Mouse (Mus musculus): ENCODE measurements at regions not wholly inside any gene's neighbourhood (a gene's known extent, or its start where the extent isn't known, plus 50 kb on each side); places are given as distances from the start of the nearest gene placed in this dataset.
A peak's percentile ranks its signal among the peaks of the same experiment; 100 is the strongest.

DNA sequence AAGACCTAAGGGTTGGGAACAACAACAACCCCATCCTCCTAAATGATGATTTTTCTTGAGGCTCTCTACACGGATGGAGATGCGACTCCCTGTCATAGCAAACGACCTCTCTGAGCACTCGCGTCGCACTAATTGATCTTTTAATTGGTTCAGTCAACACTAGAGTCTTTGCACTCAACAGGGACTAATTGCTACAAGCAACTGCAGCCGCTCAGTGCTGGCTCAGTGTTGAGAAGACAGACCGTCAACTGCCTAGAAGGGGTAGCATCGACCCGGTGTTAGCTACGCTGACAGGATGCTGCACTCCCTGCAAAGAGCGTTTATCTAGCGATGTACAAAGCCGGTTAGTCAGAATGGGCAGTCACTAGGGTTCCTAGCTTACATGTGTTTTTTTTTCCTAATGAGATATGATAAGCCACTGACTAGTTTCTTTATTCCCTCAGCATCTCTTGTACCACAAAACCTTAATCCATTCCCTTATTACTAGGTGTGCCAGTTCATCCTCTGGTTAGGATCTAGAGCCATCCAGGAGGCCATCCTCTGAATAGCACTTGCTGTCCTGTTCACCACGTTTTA, 314.7 kb upstream of the Runx1 start:
- 61% methylated on average over 15 of the region's 15 CpGs for WGBS (ENCODE audit: insufficient replicate concordance)
- Histone ChIP-seq H3K4me2 (no peak overlapping the region), H3K27ac (no peak overlapping the region), H3K9ac (no peak overlapping the region), H3K4me1 (peaks cover 20% of the 10 kb centered on the region), H3K36me3 (no peaks in the 10 kb centered on the region), H3K27me3 (replicated peaks) (peaks cover 30% of the 10 kb centered on the region), H3K9me3 (replicated peaks) (no peaks in the 10 kb centered on the region), H3K4me3 (no peak overlapping the region)
- no peak for ATAC-seq

DNA sequence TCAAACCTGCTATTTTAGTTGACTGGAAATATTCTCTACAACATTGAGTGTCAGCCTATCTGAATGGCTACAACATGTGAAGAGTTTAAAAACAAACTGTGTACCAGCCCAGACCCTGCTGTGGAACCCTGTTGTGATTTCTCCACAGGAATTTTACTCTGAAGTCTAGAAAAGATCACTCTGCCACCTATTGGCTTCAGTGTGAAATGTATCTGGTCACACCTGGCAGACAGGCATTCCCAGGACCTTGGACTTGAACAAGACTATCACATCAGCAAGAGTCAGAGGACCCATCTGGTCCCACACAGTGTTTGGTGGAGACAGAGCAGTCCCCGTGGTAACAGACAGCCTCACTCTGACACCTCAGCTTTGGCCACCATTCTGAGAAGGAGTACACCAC, 311.3 kb upstream of the Runx1 start:
- no peaks in the 10 kb centered on the region for H3K36me3 ChIP-seq
- no peaks in the 10 kb centered on the region for H3K9me3 ChIP-seq (replicated peaks)
- ATAC-seq, result 0 out of 2 replicates have a peak, but pooled peaks have one; percentile 33
- peaks cover 16% of the 10 kb centered on the region for H3K4me1 ChIP-seq
- peaks cover 20% of the 10 kb centered on the region for H3K27me3 ChIP-seq (replicated peaks)
- H3K9ac ChIP-seq, result no peak overlapping the region
- no peak overlapping the region for H3K27ac ChIP-seq
- H3K4me2 ChIP-seq, result no peak overlapping the region
- H3K4me3 ChIP-seq, result no peak overlapping the region
- 45% methylated on average over 1 of the region's 1 CpGs for WGBS (ENCODE audit: insufficient replicate concordance)

DNA sequence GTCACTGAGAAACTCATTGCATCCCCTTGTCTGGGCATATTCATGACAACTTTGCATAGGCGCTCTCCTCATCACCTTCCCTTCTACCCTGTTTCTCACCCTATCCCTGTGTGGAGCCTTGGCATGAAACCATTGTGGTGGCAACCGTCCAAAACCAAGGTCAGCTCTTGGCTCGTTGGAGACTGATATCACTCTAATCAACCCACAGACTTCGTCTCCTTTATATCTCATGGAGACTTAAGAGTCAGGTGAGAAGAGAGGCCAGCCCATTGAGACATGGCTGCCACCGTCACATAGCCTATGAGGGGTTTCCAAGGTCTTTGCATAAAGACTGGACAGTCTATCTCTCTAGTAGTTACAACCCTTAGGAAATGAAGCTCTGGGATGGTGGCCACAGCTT, 305.5 kb upstream of the Runx1 start:
- no peak overlapping the region for H3K4me2 ChIP-seq

DNA sequence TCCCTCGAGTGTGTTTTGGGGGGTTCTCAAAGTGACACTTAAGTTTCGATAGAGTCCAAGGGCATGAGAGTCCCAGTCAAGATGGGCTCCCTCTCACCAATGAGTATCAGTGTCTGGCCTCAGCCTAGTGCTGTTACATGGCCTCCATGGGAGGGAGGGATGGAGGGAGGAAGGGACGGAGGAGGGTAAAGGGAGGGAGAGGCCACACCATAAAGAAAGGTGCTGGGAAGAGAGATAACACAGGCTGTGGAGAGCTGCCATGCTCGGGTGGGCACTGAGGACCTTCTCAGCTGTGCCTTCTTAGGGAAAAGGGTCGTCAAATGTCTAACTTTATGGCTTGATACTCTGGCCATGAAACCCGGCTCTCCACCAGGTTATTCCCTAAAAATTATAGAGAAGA, 304.7 kb upstream of the Runx1 start:
- Histone ChIP-seq H3K36me3 (no peaks in the 10 kb centered on the region), H3K4me2 (peak overlapping the region; percentile 58), H3K27ac (peak overlapping the region; percentile 94), H3K4me1 (peaks cover 78% of the 10 kb centered on the region), H3K27me3 (replicated peaks) (no peaks in the 10 kb centered on the region), H3K9me3 (replicated peaks) (no peaks in the 10 kb centered on the region), H3K4me3 (no peak overlapping the region), H3K9ac (peak overlapping the region; percentile 65)
- peak; percentile 70 for ATAC-seq
- WGBS (ENCODE audit: insufficient replicate concordance), result 39% methylated on average over 6 of the region's 6 CpGs

More for the DNA sequence above, 305.5 kb upstream of the Runx1 start:
- H3K27ac ChIP-seq, result peak overlapping the region; percentile 94
- peaks cover 73% of the 10 kb centered on the region for H3K4me1 ChIP-seq
- ATAC-seq, result no peak
- H3K9ac ChIP-seq, result 0 out of 2 replicates have a peak overlapping the region, but pooled peaks have one; percentile 65
- no peaks in the 10 kb centered on the region for H3K9me3 ChIP-seq (replicated peaks)
- no peak overlapping the region for H3K4me3 ChIP-seq
- H3K36me3 ChIP-seq, result no peaks in the 10 kb centered on the region
- H3K27me3 ChIP-seq (replicated peaks), result no peaks in the 10 kb centered on the region
- WGBS (ENCODE audit: insufficient replicate concordance), result 48% methylated on average over 5 of the region's 5 CpGs

DNA sequence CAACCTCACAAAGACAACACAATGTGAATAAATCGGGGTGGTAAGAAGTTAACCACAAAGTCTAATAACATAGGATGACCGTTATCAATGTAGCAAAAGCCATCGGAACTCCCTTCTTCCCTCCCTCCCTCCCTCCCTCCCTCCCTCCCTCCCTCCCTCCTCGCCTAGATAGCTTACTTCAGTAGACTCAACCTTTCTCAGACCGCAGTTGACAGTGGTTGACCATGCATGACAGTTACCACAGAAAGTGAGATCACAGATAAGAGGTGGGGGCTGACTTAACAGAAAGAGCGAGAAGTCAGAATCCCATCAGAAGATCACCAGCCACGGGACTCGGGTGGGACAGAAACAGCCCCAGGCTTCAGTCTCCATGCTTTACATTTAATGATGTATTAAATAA, 297.8 kb upstream of the Runx1 start:
- H3K36me3 ChIP-seq, result no peaks in the 10 kb centered on the region
- peaks cover 58% of the 10 kb centered on the region for H3K4me1 ChIP-seq
- H3K9ac ChIP-seq, result no peak overlapping the region
- no peak overlapping the region for H3K4me3 ChIP-seq
- 18% methylated on average over 7 of the region's 8 CpGs for WGBS (ENCODE audit: insufficient replicate concordance)
- peak; percentile 56 for ATAC-seq
- H3K9me3 ChIP-seq (replicated peaks), result no peaks in the 10 kb centered on the region
- peak overlapping the region; percentile 55; the same call in 1 of the 2 replicates for H3K27ac ChIP-seq
- 0 out of 2 replicates have a peak overlapping the region, but pooled peaks have one; percentile 19 for H3K4me2 ChIP-seq
- H3K27me3 ChIP-seq (replicated peaks), result peaks cover 30% of the 10 kb centered on the region

DNA sequence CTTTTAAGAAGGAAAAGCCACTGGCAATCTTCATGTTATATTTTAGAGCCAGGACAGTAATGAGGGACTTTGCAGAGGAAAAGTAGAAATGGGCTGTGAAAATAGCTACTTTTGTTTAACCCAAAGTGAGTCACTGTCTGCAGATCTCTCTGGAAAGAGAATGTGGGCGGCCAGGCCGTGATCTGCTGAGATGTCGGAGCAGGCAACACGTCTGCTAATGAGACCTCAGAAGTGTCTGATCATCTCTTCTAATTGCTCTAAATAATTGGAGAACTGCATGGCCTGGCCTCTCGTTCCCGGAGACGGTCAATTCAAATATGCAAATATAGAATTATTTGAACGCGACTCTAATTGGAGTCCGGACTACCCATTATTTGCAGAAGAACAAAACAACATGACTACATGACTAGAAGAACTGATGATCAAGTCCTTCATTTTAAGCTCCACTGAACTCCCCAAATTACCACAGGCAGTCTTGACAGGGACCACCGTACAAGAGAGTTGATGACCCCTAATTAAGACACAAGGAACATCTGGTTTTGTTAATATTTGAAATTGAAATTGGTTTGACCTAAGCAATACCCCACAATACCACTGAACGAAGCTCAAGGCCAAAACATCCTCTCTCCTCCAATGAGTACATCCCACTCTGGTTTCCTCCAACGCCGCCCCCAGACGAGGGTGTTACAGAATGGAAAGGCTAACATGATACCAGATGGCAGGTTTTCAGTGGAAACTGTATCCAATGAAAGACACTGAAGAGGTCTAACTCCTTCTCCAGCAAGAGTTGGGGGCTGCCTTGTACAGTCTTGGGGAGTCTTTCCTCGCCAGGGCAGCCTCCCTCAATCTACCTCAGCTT, 290.4 kb upstream of the Runx1 start:
- H3K9ac ChIP-seq, result no peak overlapping the region
- WGBS (ENCODE audit: insufficient replicate concordance), result 78% methylated on average over 16 of the region's 16 CpGs
- H3K27ac ChIP-seq, result no peak overlapping the region
- H3K27me3 ChIP-seq (replicated peaks), result peaks cover 61% of the 10 kb centered on the region
- no peaks in the 10 kb centered on the region for H3K4me1 ChIP-seq
- H3K36me3 ChIP-seq, result no peaks in the 10 kb centered on the region
- H3K4me2 ChIP-seq, result no peak overlapping the region
- no peak overlapping the region for H3K4me3 ChIP-seq
- no peak for ATAC-seq
- no peaks in the 10 kb centered on the region for H3K9me3 ChIP-seq (replicated peaks)

DNA sequence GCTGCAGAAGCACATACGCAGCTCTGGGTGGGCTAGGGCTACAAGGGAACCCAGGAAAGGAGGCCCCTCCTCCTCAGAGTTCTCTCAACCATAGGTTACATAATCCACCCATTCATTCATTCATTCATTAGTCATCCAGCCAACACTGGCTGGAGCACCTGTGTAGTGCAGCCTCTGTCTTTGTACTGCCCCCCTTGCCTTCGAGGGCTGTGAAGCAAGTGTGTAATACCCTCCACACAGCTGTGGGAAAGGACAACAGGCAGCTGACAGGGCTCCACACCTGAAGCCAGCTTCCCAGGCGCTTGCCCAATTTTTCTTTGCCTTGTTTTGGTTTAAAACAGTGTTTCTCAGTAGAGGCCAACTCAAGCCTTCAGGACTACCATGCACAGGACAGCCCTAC, 285.0 kb upstream of the Runx1 start:
- peaks cover 10% of the 10 kb centered on the region for H3K4me1 ChIP-seq
- no peak for ATAC-seq
- peaks cover 4% of the 10 kb centered on the region; the same call in 1 of the 2 replicates for H3K9me3 ChIP-seq (replicated peaks)
- no peak overlapping the region for H3K4me3 ChIP-seq
- no peak overlapping the region for H3K4me2 ChIP-seq
- WGBS (ENCODE audit: insufficient replicate concordance), result 65% methylated on average over 3 of the region's 3 CpGs
- peaks cover 48% of the 10 kb centered on the region for H3K27me3 ChIP-seq (replicated peaks)
- H3K27ac ChIP-seq, result no peak overlapping the region
- H3K36me3 ChIP-seq, result no peaks in the 10 kb centered on the region
- H3K9ac ChIP-seq, result no peak overlapping the region

DNA sequence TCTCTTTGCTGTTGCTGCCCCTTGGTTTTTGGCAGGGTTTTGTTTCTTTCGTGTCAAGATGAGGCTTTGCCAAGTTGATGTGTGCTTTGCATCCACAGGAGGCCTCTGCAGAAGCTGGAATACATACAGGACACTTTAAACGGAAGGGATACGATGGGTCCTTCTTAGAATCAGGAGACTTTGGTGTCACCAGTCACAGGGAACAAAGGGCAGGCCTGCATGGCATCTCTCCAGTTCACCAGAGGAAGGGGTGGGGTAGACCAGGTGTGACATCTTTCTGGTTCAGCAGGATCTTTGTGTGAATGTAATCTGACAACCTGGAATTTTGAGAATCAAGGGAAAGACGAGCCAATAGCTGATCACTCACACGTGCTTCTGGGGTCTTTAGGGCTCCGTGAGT, 284.5 kb upstream of the Runx1 start:
- Histone ChIP-seq H3K4me2 (no peak overlapping the region), H3K36me3 (no peaks in the 10 kb centered on the region), H3K9me3 (replicated peaks) (peaks cover 4% of the 10 kb centered on the region; the same call in 1 of the 2 replicates), H3K4me3 (no peak overlapping the region), H3K27me3 (replicated peaks) (peaks cover 48% of the 10 kb centered on the region), H3K4me1 (peaks cover 10% of the 10 kb centered on the region), H3K27ac (no peak overlapping the region), H3K9ac (no peak overlapping the region)
- WGBS (ENCODE audit: insufficient replicate concordance), result 72% methylated on average over 6 of the region's 6 CpGs
- ATAC-seq, result no peak

DNA sequence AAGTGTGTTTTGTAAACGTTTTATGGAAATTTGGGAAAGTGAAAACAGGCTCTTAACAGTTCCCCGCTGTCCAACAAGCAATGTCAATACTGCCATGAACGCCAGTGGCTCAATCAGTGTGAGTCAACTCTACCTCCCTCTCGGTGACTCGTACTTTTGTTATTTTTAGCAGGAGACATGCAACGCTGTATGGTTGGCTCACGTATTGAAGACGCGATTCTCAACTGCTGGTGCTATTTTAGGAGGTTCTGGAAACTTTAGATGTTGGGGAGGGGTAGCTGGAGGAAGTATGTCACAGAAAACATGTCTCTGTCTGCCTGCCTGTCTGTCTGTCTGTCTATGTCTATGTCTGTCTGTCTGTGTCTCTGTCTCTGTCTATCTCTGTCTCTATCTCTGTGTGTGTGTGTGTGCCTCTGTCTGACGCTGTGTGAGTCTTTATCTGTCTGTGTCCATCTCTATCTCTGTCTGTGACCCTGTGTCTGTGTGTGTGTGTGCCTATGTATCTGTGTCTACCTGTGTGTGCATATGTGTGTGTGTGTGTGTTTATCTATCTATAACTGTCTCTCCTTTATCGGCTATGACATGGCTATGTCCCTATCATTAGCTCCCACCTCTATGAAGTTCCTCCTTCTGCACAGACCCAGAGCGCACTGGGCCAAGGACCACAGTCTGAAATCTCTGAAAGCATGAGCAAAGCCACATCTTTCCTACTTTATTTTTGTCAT, 283.9 kb upstream of the Runx1 start:
- WGBS (ENCODE audit: insufficient replicate concordance), result 38% methylated on average over 12 of the region's 12 CpGs
- peak; percentile 61; the same call in 1 of the 2 replicates for ATAC-seq
- Histone ChIP-seq H3K4me3 (no peak overlapping the region), H3K4me1 (peaks cover 10% of the 10 kb centered on the region), H3K27ac (no peak overlapping the region), H3K9me3 (replicated peaks) (peaks cover 4% of the 10 kb centered on the region; the same call in 1 of the 2 replicates), H3K9ac (no peak overlapping the region), H3K4me2 (no peak overlapping the region), H3K36me3 (no peaks in the 10 kb centered on the region), H3K27me3 (replicated peaks) (peaks cover 47% of the 10 kb centered on the region)

DNA sequence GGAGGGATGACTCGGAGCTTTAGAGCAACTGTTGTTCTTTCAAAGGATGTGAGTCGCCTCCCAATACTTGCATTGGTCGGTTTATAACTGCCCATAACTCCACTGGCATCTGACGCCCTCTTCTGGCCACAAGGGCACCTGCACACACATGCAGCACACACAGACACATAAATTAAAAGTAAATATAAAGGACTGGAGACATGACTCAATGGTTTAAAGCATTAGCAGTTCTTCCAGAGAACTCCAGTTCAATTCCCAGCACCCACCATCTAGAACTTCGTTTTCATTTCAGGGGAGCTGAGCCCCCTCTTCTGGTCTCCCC, 281.5 kb upstream of the Runx1 start:
- WGBS (ENCODE audit: insufficient replicate concordance), result 74% methylated on average over 5 of the region's 5 CpGs
- no peak for ATAC-seq
- H3K27ac ChIP-seq, result no peak overlapping the region

DNA sequence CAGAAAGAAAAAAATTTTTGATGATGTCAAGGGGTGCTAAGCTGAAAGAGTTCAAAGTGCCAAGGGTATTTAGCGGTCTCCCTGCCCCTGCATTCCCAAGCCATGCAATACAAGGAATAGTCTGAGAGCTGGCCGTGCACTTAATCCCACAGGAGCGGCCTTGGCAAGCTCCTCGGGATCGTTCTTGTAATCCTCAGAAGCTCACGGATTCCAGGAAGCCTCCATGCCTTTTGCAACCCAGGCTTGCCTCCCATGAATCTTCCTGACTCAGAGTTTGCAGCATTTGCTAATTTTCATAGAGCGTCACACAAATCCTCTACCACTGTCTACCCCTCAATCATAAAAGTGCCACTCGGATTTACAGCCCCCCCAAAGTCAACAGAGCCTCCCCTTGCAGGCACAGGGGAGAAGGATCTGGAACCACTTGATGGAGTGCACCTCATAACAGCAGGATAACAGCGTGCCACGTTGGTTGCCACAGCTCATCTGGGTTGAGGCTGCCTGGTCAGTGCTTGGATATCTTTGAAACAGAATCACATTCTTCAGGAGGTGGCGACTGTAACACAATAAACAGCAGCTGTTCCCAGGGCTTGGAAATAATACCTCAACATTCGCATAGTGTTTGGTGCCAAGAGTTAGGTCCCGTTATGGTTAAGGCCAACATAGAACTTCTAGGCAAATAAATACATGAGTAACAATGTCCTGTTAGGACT, 281.0 kb upstream of the Runx1 start:
- Histone ChIP-seq H3K36me3 (no peaks in the 10 kb centered on the region), H3K4me2 (no peak overlapping the region), H3K27me3 (replicated peaks) (peaks cover 20% of the 10 kb centered on the region), H3K27ac (no peak overlapping the region), H3K9ac (no peak overlapping the region), H3K4me1 (peaks cover 10% of the 10 kb centered on the region), H3K9me3 (replicated peaks) (peaks cover 4% of the 10 kb centered on the region; the same call in 1 of the 2 replicates), H3K4me3 (no peak overlapping the region)
- 71% methylated on average over 13 of the region's 13 CpGs for WGBS (ENCODE audit: insufficient replicate concordance)
- no peak for ATAC-seq

More for the DNA sequence above, 281.5 kb upstream of the Runx1 start:
- Histone ChIP-seq H3K9me3 (replicated peaks) (peaks cover 4% of the 10 kb centered on the region; the same call in 1 of the 2 replicates), H3K4me3 (no peak overlapping the region), H3K4me2 (no peak overlapping the region), H3K9ac (no peak overlapping the region), H3K27me3 (replicated peaks) (peaks cover 25% of the 10 kb centered on the region), H3K4me1 (peaks cover 10% of the 10 kb centered on the region), H3K36me3 (no peaks in the 10 kb centered on the region)
